Mouse (Mus musculus) left cerebral cortex, postnatal 10 days (tissue): ENCODE results near the gene Hivep3. TPM values are rescaled to one million over a fixed set of nuclear protein-coding genes. Genes with fewer than 3 reads are reported as not detected.

Experiments used
- DNase-seq, 2 experiments: peaks; one replicate each; pipeline ENCODE4 v3.0.0; 2021 to 2022; ENCODE audit warnings: low spot score in 2 of 2, mixed read lengths in 1 of 2; ENCODE audit errors: extremely low spot score in 1 of 2
- intact Hi-C: fragments of 180-260 bp; cut with DNase I; formaldehyde crosslinking; loops from one replicate; pipeline ENCODE4 v1.15.1; 2025
- total RNA-seq, 2 experiments: library from RNA; stranded (reverse); gene quantifications; 2 replicates each; pipeline ENCODE4 v1.2.3; 2021

Gene Hivep3
- total RNA-seq, 2 experiments from 2014 or later: 71.9 to 74.3 TPM

DNA sequence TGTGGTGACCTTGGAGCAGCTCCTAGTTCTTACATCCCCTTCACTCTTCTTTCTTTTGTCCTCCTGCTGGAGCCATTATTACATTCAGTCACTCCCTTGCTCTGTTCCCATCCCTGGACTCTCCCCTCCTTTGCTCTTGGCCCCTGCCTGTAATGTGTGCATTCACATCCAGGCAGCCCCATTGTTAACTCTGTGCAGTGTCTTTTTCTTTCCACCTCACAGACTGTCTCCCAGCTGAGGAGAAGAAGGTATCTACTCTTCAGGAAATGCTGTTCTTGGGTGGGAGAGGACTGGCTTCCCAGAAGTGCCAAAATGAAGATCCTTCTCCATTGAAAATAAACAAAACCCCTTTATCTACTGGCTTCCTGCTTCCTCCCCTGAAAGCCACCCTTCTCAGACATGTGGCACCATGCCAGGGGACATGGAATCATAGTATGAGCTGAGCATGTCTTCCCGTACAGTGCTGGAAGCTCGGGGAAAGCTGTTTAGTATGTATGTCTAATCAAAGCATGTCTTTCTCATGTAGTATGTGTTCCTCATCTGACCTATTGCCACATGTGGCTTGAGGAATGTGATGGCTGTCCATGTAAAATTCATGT lies 17.9 kb downstream of the Hivep3 start:
- intact Hi-C loops: no loop called here
- DNase-seq: peak in 1 of 2 experiments; percentile 47

DNA sequence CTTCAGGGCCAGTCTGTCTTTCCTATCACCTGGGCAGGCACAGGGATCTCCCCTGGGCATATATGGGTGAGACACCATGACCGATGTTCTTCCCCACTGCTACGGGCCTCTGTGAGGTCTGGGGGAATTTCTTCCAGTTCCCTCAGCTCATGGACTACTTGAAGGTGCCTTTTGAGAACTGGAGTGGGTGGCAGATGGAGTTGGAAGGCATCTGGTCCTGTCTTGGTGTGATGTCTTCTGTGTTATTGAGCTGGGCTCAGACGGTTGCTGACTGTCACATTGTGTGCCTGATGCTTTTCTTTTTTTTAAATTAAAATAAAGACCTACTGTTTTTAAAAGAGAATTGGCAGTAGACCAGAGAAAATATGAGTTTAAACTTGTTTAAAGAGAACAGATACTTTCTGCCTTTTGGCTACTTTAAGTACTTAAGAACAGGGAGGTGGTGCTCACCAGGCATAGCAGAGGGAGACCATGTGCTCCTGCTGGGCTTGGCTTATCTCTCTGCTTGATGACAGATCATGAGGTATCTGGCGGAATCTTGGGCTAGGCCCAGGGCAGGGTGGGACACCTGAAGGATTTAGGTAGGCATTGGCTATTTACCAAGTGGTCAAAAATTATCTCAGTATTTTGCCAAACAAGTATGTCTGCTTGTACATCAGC lies 26.1 kb downstream of the Hivep3 start:
- intact Hi-C loops: no loop called here
- DNase-seq: peak in 1 of 2 experiments; percentile 28

DNA sequence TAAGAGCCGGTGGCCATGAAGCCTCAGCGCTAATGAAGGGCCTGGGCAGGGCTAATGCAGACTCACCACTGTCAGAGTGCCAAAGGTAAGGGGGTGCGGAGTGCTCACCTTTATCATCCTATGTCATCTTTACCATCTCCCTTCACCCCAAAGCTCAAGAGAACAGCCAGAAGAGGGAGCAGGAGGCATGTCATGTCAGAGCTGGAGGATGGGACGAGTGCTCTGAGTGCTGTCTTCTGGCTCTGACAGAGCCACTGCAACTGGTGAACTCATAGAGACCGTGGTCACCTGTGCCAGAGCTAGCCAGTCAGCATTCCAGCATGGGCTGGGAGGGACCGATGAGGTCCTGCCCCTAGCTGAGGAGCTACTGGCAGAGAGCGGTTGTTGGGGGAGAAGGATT lies 27.2 kb downstream of the Hivep3 start:
- intact Hi-C loops: no loop called here
- no peak for DNase-seq

DNA sequence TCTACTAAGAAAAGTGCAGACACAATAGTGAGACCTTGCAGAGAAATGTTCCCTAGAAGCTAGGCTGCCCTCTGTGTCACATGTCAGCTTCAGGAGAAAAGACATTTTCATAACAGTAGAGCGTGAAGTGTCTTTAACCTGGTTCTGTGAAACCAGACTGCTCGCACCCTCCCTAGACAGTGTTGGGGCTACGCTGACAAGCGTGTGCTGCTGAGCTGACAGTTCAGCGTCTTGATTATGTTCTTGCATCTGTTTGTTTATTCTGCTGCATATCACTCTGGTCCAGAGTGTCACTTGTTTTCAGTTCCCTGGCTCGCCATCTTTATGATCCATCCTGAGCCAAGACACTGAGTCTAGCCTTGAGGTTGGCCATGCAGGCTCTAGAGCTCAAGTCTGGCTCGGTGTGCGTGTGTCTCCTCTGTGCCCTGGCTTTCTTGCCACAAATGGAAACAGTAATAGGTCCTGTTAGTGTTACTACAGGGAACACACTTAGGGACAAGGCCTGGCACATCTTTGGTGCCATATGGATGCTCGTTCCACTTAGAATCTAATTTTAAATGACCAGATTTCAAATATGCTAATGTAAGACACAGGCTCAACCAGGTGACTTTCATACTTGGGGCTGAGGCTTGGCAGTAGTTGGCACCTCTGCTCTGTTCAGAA lies 28.0 kb downstream of the Hivep3 start:
- no peak for DNase-seq
- intact Hi-C loops: no loop called here

DNA sequence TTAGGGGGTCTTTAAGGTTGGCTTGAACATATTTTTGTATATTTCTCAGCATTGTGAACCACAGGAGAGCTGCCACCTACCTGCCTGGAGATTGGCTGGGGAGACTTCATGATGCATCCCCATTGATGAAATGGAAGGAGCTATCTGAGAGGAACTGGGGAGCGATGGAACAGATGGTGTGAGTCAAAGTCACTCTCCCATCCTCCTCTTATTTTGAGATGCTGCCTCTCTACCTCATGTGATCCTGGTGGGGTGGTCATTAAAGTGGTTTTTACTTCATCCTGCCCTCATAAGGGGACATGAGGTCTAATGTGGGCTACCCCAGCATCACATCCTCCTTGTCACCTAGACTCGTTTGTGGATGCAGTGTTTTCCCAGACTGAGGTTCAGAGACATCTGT lies 28.6 kb downstream of the Hivep3 start:
- intact Hi-C loops: no loop called here
- no peak for DNase-seq

DNA sequence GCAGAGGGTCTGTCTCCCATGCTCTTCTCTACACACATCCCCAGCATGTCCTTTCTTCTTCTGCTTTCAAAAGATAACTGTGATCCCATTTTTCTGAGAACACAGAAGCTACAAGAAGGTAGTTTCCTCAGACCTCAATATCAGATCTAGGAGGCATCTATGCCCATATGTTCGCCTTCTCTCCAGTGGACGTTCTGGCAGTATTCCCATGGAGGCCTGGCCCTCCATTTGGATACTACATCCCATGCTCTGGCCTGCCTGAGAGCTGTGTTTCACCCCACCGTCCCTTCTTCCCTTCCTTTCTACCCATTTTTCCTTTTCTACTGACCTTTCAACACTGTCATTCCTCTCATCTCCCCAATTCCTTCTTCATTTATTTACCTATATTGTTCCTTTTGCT lies 34.5 kb downstream of the Hivep3 start:
- intact Hi-C loops: no loop called here
- no peak for DNase-seq

DNA sequence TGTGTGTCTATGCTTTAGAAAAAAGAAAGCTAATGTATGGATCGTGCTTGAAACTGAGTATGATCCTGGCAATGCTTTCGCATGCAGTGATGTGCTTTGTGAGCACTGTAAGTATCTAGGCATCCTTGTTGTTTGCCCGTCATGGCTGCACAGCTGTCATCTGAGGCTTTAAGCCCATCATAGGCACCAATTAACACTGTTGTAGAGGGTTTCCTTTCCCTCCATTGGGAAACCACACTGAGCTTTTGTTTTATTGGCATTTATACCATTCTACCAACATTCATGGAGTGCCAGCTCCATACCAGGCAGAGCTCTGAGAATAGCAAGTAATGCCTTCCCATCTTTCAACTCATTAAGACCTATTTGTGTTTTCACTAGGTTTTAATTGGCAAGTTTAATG lies 42.3 kb downstream of the Hivep3 start:
- intact Hi-C loops: no loop called here
- no peak for DNase-seq

DNA sequence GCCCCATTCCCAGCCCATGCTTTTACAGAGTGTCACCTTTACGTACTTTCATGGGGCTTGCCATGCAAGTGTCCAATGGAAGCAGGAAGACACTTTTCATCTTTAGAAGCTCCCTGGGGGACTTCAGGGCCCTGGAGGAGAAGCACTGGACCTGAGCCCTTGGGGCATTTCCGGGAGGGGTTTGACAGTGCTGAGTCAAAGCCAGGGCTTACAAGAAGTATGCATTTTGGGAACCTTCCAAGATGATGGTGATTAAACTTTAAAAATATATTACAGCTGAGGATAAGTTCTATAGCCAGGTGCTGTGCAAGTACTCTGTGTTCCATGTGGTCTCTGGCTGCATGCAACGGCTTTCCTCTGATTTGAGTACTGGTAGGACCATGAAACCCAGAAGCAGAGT lies 43.6 kb downstream of the Hivep3 start:
- DNase-seq: no peak
- intact Hi-C loops: no loop called here

DNA sequence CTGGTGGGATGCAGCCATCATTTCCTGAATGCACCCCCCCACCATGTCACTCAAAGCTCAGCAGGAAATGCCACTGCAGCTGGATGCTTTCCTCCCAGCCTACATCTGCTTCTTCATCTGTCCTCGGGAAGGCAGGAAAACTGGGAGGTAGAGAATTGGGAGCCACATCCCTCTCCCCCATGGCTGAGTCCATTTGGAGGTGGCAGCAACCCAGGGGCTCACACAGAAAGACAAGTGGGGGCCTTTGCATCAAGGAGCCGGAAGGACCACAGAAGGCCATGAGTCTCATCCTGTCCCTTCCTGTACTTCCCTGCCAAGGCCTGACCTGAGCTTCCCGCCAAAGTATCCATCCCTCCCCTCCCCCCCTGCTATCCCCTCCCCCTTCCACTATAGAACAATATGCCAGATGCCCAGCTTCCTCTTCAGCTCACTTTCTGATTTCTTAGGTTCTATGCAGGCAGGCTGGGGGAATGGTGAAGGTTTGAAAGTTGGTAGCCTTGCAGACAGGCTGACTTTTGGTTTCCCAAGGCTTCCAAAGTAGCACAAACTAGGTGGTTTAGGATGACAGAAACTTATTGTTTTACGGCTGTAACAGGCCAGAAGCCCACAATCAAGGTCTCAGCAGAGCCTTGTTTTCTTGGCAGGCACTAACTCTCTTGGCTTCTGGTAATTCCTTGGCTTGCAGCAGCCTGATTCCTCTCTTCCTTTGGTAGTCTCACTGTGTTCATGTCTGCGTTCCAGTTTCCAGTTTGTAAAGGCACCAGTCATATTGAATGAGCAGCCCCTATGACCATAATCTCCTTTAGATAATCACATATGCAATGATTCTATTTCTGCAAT lies 46.2 kb downstream of the Hivep3 start:
- intact Hi-C loops: no loop called here
- DNase-seq: peak in 1 of 2 experiments; percentile 49

DNA sequence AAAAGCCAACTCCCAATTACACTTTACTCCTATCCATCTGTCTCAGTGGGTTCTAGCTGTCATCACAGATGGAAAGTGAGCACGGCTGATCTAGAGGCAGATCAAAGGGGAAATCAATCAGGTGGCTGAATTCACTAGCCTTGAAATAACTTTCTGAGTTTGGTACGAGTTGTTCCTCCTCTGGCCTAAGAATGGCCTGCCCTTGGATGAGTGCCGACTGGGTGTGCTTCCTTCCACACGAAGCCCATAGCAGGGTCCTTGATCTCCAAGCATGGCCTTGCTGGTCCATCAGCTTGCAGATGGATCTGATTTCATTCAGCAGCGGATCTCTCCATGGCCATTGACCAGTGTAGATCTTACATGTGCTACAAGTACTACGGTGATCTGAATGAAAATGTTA lies 47.3 kb downstream of the Hivep3 start:
- no peak for DNase-seq
- intact Hi-C loops: no loop called here

DNA sequence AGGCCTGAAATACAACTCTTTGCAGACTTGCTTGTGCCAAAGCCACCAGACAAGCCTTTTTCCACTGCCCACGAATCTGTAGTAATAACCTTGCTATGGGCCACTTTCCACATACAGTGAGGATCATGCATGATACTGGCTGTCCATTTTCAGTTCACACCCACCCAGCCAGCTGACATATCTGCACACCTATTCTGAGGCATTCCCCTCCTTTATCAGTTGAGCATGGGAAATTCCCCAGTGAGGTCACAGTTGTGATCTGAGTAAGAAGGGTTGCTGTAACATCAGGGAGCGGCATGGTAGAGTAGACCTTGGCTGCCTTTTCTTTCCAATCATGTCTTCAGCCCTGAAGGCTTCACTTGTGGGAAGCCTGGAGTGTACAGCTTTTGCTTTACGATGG lies 51.4 kb downstream of the Hivep3 start:
- intact Hi-C loops: no loop called here
- no peak for DNase-seq

DNA sequence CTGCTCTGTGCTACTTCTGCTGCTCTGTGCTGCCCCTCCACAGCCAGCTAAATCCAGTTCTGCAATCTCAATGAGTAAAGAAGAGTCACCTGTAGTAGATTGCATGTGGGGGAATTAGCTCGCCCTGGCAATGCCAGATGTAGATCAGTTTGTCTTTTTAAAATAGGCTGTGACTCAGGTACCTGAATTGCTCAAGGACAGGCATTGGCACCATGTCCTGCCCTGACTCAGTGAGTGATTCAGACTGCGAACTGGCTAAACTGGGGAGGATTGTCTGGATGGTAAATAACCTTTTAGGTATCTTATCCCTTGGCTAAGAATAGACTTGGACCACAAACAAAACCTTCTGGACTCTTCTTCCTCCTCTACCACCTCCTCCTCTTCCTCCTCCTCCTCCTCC lies 52.7 kb downstream of the Hivep3 start:
- no peak for DNase-seq
- intact Hi-C loops: no loop called here

DNA sequence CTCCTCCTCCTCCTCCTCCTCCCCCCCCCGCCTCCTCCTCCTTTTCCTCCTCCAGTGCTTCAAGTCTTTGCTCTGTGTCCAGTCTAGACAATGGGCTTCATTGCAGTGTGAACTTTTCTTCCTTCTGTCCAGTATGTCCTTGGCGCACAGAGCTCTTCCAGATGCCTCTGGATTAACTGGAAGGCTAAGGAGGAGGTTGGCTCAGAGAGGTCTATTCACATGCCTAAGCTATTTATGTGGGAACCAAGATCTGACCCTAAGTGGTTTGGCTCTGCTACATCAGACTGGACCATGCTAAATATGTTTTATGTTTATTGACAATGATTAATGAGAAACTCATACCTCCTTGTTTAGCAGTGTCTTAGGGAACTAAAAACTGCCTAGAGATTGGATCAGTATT lies 53.1 kb downstream of the Hivep3 start:
- no peak for DNase-seq
- intact Hi-C loops: no loop called here

DNA sequence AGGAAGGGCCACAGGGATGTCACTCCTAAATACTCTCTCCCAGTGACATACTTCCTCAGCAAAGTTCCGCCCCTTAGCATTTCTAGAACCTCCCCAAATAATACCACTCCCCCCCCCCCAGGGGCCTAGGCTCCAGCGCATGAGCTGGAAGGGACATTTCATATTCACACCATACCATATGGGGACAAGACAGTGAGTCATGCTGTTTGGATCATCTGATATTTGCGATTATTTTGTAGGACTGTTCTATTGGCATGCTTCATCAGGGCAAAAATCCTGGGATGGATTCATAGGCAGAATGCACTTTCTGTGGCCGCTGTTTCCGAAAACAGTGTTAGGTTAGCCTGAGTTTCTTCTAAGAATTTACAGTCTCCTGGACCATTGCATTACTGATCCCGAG lies 55.2 kb downstream of the Hivep3 start:
- intact Hi-C loops: no loop called here

DNA sequence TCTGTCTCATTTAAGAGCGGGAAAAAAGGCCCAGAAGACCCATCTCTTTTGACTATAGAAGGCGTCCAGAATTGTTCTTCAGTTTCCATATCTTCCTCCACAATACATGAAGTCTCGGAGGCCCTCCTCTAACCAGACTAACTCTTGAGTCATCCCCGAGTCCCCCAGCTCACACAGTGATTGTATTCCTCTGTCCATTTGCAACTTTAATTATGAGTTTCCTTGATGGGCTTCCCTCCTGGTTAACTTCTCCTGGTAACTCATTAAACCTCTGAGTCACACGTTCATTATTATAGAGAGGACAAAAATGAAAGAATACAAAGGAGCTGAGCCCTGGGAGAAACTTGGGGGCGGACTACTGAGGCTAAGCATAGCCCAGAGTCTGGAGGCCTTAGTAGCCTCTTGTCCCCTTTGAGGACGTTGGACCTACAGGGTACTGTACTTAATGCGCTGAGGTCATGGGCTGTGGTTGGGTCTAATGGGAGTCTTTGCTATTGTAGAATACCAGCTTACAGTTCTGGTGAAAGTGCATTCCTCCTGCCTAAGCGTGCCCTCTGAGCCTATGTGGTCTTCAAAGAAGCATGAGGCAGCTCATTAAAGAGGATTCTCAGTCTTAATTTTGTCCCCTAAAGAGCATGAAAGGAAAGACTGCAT lies 56.0 kb downstream of the Hivep3 start:
- DNase-seq: no peak
- intact Hi-C loops: no loop called here

More for the DNA sequence above, 55.2 kb downstream of the Hivep3 start:
- DNase-seq: no peak

DNA sequence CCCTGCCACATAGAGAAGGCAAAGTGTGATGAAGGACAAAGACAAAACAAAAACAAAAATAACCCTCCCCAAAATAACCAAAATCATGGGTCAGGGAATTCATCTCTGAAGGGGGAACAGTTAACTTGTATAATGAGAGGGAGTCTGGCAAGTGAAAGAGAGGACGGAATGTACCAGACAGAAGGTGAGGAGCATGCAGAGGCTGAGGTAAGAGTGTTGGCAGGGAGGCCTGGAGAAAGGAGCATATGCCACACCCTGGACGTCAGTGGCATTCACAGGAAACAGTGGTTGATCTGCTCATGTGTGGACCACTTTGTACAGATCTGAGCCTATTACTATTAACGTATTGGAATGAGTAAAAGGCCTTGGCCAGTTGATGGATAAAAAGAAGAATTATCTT lies 65.3 kb downstream of the Hivep3 start:
- no peak for DNase-seq
- intact Hi-C loops: no loop called here

DNA sequence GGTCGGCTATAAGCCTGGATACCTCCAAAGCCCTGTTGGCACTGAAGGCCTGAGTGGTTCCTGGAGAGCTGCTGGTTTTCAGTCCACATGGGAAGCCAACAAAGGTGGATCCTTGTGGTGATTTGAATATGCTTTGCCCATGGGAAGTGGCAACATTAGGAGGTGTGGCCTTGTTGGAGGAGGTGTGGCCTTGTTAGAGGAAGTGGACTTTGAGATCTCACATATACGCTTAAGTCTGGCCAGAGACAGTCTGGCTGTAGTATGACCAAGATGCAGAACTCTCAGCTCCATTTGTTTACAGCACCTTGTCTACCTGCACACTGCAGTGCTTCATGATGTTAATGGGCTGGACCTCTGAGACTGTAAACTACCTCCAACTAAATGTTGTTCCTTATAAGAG lies 73.0 kb downstream of the Hivep3 start:
- intact Hi-C loops: no loop called here

DNA sequence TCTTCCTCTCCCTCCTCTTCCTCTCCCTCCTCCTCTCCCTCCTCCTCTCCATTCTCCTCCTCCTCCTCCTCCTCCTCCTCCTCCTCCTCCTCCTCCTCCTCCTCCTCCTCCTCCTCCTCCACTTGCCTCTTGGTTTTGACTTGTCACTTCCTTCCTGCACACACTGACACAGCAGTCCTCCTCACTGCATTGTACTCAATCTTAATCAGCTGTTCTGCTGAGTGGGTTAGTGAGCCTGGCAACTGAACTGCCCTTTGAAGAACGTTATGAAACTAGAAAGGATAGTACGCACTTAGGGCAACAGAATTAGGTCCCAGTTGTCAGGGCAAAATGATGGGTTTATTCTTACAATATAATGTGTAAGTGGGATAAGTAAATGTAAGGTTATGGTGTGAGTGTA lies 73.8 kb downstream of the Hivep3 start:
- intact Hi-C loops: no loop called here

More for the DNA sequence above, 73.0 kb downstream of the Hivep3 start:
- DNase-seq: no peak

DNA sequence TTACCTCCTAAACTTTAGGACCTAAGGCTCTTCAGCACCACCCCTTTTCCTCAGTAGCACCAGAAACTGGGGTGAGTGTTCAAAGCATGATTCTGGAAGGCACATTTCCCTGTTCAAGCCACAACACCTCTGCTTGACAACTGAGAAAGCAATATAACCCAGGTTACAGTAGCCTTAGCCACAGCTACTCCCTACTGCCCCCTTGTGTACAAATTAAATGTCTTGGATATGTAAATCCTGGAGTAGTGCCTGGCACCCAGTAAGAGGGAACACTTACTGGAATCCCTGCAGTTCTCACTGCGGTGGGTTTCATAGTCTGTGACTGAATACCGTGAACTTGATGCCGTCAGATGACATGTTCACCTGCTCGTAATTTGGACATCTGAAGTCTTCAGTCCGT lies 75.7 kb downstream of the Hivep3 start:
- intact Hi-C loops: no loop called here
- DNase-seq: peak in 1 of 2 experiments; percentile 42

More for the DNA sequence above, 73.8 kb downstream of the Hivep3 start:
- DNase-seq: no peak
